Mouse (Mus musculus) heart, postnatal 0 days (tissue): ENCODE measurements around the gene Padi2. TPM values are rescaled to one million over a fixed set of nuclear protein-coding genes. Genes with fewer than 3 reads are reported as not detected.

Experiments used
- ATAC-seq: fragments of 200-750 bp; cut with Nextera tagmentation; 2 replicates; pipeline ENCODE4 v1.8.0; 2017; ENCODE audit warnings: low read depth, moderate number of reproducible peaks, moderate library complexity; ENCODE audit not compliant: insufficient read depth
- DNase-seq: peaks from one replicate; pipeline ENCODE4 v3.0.0-alpha.2; 2016; ENCODE audit warnings: low spot score
- H3K27ac ChIP-seq: fragments of 300-500 bp; sonication (generic); 2 replicates; pipeline ENCODE4 v1.5.1; 2014; ENCODE audit warnings: low read depth, mild to moderate bottlenecking
- H3K27me3 ChIP-seq: fragments of 300-500 bp; sonication (generic); 2 replicates; pipeline ENCODE4 v1.6.1; 2014; ENCODE audit warnings: low read length, mixed read lengths; ENCODE audit not compliant: control insufficient read depth, insufficient read depth
- H3K36me3 ChIP-seq: fragments of 300-500 bp; sonication (generic); replicated peaks from 2 replicates; pipeline ENCODE4 v1.6.1; 2014; ENCODE audit warnings: low read length, mixed read lengths; ENCODE audit not compliant: control insufficient read depth, insufficient read depth
- H3K4me1 ChIP-seq: fragments of 300-500 bp; sonication (generic); 2 replicates; pipeline ENCODE4 v1.6.1; 2014; ENCODE audit warnings: antibody characterized with exemption; ENCODE audit not compliant: control insufficient read depth, insufficient read depth
- H3K4me2 ChIP-seq: fragments of 300-500 bp; sonication (generic); 2 replicates; pipeline ENCODE4 v1.6.1; 2014; ENCODE audit warnings: low read depth, mild to moderate bottlenecking, low read length, moderate library complexity
- H3K4me3 ChIP-seq: fragments of 300-500 bp; sonication (generic); 2 replicates; pipeline ENCODE4 v1.5.1; 2014; ENCODE audit warnings: low read depth, low read length
- H3K9ac ChIP-seq: fragments of 300-500 bp; sonication (generic); replicated peaks from 2 replicates; pipeline ENCODE4 v1.6.1; 2014; ENCODE audit warnings: low read depth, low read length, mixed read lengths
- H3K9me3 ChIP-seq: fragments of 300-500 bp; sonication (generic); replicated peaks from 2 replicates; pipeline ENCODE4 v1.6.1; 2016; ENCODE audit warnings: low read length; ENCODE audit not compliant: control insufficient read depth
- CTCF ChIP-seq: IDR thresholded peaks from 2 replicates; pipeline ENCODE4 v1.5.1; 2016; ENCODE audit warnings: antibody characterized with exemption, control low read depth, low read depth
- EP300 ChIP-seq: IDR thresholded peaks from 2 replicates; pipeline ENCODE4 v1.6.1; 2016; ENCODE audit warnings: antibody characterized with exemption, low read depth
- WGBS: fragments of 180-500 bp; shearing (Covaris S2); extraction: QIAGEN DNeasy Blood & Tissue Kit; methylation state at CpG from one replicate; pipeline ENCODE4 v1.1.7; 2014; 5-methylcytosine and 5-hydroxymethylcytosine counted together
- polyA plus RNA-seq: library from polyadenylated mRNA; unstranded; fragments of >200 nt; fragmentation: Nextera tagmentation; extraction: Ambion mirVana; gene quantifications from 2 replicates; pipeline ENCODE4 v1.2.1, GENCODE M21; 2015
- total RNA-seq: library from RNA; depleted of rRNA; stranded (reverse); fragments of >200 nt; gene quantifications from 2 replicates; pipeline ENCODE4 v1.2.3, GENCODE M21; 2014; ENCODE audit warnings: low replicate concordance; rRNA removed

Gene Padi2
- total RNA-seq = 0.31 TPM in 1 of 2 replicates, not detected in the other
- polyA plus RNA-seq = 0.18 and 0.44 TPM in 2 replicates

GRCm38 (mm10) chr4:140906076-140906826 lies at the start of gene Padi2:
TSS of gene Padi2 (plus strand) at chr4:140906344.
- WGBS = 4% methylated on average over 37 of the region's 37 CpGs
- Histone ChIP-seq H3K36me3 (no peaks in the 10 kb centered on the region), H3K27me3 (peaks cover 39% of the 10 kb centered on the region), H3K9me3 (no peaks in the 10 kb centered on the region), H3K4me1 (peaks cover 5% of the 10 kb centered on the region), H3K27ac (no peak within 1 kb of the TSS), H3K4me2 (peak within 1 kb of the TSS; percentile 63), H3K4me3 (peak within 1 kb of the TSS; percentile 40), H3K9ac (no peak within 1 kb of the TSS)
- TF ChIP-seq CTCF (no peak), EP300 (no peak)
- ATAC-seq (peak; percentile 69; the same call in 1 of the 2 replicates), DNase-seq (peak; percentile 55)

GRCm38 (mm10) chr4:140857041-140857440 lies 49.1 kb upstream of the Padi2 start:
- Histone ChIP-seq H3K4me3 (no peak overlapping the region), H3K4me2 (no peak overlapping the region), H3K27me3 (no peaks in the 10 kb centered on the region), H3K27ac (no peak overlapping the region), H3K9ac (no peak overlapping the region), H3K9me3 (no peaks in the 10 kb centered on the region), H3K4me1 (peaks cover 17% of the 10 kb centered on the region; the same call in 1 of the 2 replicates), H3K36me3 (no peaks in the 10 kb centered on the region)
- DNase-seq (no peak), ATAC-seq (no peak)
- WGBS = 76% methylated on average over 5 of the region's 5 CpGs
- TF ChIP-seq EP300 (no peak), CTCF (no peak)

- H3K4me3 ChIP-seq = no peak overlapping the region
- H3K4me1 ChIP-seq = peaks cover 17% of the 10 kb centered on the region; the same call in 1 of the 2 replicates
Measured at GRCm38 (mm10) chr4:140857813-140858212, 48.3 kb upstream of the Padi2 start.

GRCm38 (mm10) chr4:140859291-140859690 lies 46.9 kb upstream of the Padi2 start:
- Histone ChIP-seq H3K9ac (no peak overlapping the region), H3K4me3 (no peak overlapping the region), H3K27ac (no peak overlapping the region), H3K36me3 (no peaks in the 10 kb centered on the region), H3K27me3 (0 out of 2 replicates have a peak, but pooled peaks cover 4% of the 10 kb centered on the region), H3K9me3 (no peaks in the 10 kb centered on the region), H3K4me2 (no peak overlapping the region), H3K4me1 (peaks cover 17% of the 10 kb centered on the region; the same call in 1 of the 2 replicates)
- no peak for TF ChIP-seq EP300
- no peak for TF ChIP-seq CTCF
- WGBS = 89% methylated on average over 11 of the region's 11 CpGs
- DNase-seq (no peak), ATAC-seq (no peak)

More at GRCm38 (mm10) chr4:140857813-140858212, 48.3 kb upstream of the Padi2 start:
- H3K27ac ChIP-seq = no peak overlapping the region
- H3K27me3 ChIP-seq = 0 out of 2 replicates have a peak, but pooled peaks cover 4% of the 10 kb centered on the region
- DNase-seq (no peak), ATAC-seq (peak; percentile 43)
- H3K9me3 ChIP-seq = no peaks in the 10 kb centered on the region
- TF ChIP-seq EP300 = no peak
- TF ChIP-seq CTCF = no peak
- no peak overlapping the region for H3K4me2 ChIP-seq
- no peak overlapping the region for H3K9ac ChIP-seq
- 48% methylated on average over 7 of the region's 7 CpGs for WGBS
- H3K36me3 ChIP-seq = no peaks in the 10 kb centered on the region

DNA sequence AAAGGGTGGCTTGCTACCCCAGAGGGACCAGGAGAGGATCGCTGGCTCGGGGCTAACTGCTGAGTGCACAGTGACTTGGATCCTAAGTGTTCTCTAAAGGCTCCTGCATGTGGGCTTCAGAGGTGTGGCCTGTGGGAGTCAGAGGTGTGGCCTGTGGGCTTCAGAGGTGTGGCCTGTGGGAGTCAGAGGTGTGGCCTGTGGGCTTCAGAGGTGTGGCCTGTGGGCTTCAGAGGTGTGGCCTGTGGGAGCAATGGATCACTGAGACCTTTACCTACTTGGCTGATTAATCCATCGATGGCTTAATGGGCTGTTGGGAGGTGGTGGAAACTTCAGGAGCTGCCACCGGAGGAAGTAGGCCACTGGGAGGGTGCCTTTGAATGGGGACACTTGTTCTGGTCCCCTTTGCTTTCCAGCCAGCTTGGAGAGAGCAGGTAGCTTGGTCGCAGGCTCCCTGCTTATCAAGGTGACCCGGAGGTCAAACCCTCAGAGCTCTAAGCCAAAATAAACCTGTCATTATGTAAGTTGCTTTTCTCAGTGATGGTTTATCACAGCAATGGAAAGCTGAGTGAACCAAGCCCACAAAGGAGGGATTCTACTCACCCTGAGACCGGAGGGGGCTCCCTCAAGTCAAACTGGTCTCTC lies 45.9 kb upstream of the Padi2 start:
- ATAC-seq (no peak), DNase-seq (no peak)
- Histone ChIP-seq H3K9ac (no peak overlapping the region), H3K4me3 (no peak overlapping the region), H3K9me3 (no peaks in the 10 kb centered on the region), H3K27me3 (0 out of 2 replicates have a peak, but pooled peaks cover 4% of the 10 kb centered on the region), H3K27ac (no peak overlapping the region), H3K36me3 (no peaks in the 10 kb centered on the region), H3K4me2 (no peak overlapping the region), H3K4me1 (peaks cover 17% of the 10 kb centered on the region; the same call in 1 of the 2 replicates)
- TF ChIP-seq CTCF = no peak
- 26% methylated on average over 7 of the region's 7 CpGs for WGBS
